Mouse (Mus musculus): Measurements from ENCODE around the gene Taf6.

DNA sequence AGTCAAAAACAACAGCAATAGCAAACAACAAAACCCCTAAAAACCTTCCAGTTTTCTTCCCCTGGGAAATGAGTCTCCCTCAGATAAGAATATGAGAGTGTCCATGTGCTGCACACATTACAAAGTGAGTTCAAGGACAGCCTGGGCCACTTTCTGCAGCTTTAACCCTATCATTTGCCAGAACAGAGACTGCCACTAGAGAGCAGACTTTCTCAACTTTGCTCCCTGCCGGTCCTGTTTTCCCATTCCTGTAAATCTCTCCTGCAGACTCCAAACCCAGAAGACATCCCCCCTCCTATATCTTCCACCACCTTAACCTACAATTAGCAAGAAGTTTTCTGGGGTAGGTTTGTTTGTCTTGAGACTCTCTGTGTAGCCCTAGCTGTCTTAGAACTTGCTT lies 12.3 kb upstream of the Taf6 start:
- TF ChIP-seq CTCF (IDR thresholded peaks at IDR 0.05; ENCODE audit: low read depth, low read length) (no peak), POLR2A (IDR thresholded peaks at IDR 0.05; ENCODE audit: borderline replicate concordance, low read depth, low read length) (no peak)
